Mouse (Mus musculus) adrenal gland, postnatal 0 days (tissue): ENCODE results near the gene Cavin4. TPM values are rescaled to one million over a fixed set of nuclear protein-coding genes. Genes with fewer than 3 reads are reported as not detected.

ENCODE experiments used
- polyA plus RNA-seq: library from polyadenylated mRNA; unstranded; fragments of >200 nt; fragmentation: Nextera tagmentation; extraction: Ambion mirVana; gene quantifications from 2 replicates; pipeline ENCODE4 v1.2.1, GENCODE M21; 2015

Cavin4 gene
- 0.46 and 0.92 TPM in 2 replicates for polyA plus RNA-seq

GRCm38 (mm10) chr4:48663271-48663670, at the start of gene Cavin4:
Gene Cavin4, plus strand, starts transcription at chr4:48663514.

Other genes starting within 250 kb of the Cavin4 start
- 23.5 and 33.1 TPM in 2 replicates for gene Tex10, start 190.1 kb upstream of the Cavin4 start, polyA plus RNA-seq
- 19.2 and 19.8 TPM in 2 replicates for gene Msantd3, start 123.6 kb upstream of the Cavin4 start, polyA plus RNA-seq
- gene Tmeff1, start 78.3 kb upstream of the Cavin4 start, polyA plus RNA-seq, result 35.6 and 76.6 TPM in 2 replicates